ENCODE assay signal across 15 mouse cellular contexts in genomic region chr2:154001056-154001455, GRCm38 (mm10).
DNase-seq lines count a peak whose midpoint lies in the region.
"Had no signal": no experiment of that assay in that cellular context is flagged by ENCODE, and none has a peak within 500 bp of the region (broad histone marks: within the 10 kb centered on the region; RNA-seq: fewer than 3 reads in every experiment).

No protein-coding gene starts in this region.

- DNase-seq in cerebellum, adult 9-10 months = peak; percentile 7
- DNase-seq in cerebellum, postnatal 25 days = no peak
- DNase-seq in kidney, adult 9 months = peak; percentile 9
- no peak for DNase-seq in kidney, adult 18-20 months
- DNase-seq in lung, postnatal 10 days = peak; percentile 7
- DNase-seq in lung, postnatal 14 days = no peak
- DNase-seq in embryo, embryonic 11 days = no peak
- DNase-seq: adrenal gland, adult 2 months; cerebellum, adult 18-20 months; cerebellum, adult 9-11 months; cerebellum, postnatal 36 days; gastrocnemius, postnatal 10 days; gastrocnemius, postnatal 36 days; heart, postnatal 10 days; heart, postnatal 36 days had no signal

Comparison
In these comparisons a context has a peak if more than half of its experiments do, and no peak if none do; other contexts are left out.
1. DNase-seq: peak in cerebellum, adult 9-10 months (single experiment), kidney, adult 9 months (single experiment) and lung, postnatal 10 days (single experiment); none in cerebellum, postnatal 25 days (0 of 2), kidney, adult 18-20 months (single experiment), lung, postnatal 14 days (single experiment) and embryo, embryonic 11 days (single experiment).